Mouse (Mus musculus) skeletal muscle tissue, adult 2 months (tissue): Measurements from ENCODE around the gene Tesmin.

ENCODE experiments used
- DNase-seq: peaks from one replicate; pipeline ENCODE4 v3.0.0-alpha.2; 2012; ENCODE audit warnings: low read depth, low spot score

Gene Tesmin

GRCm38 (mm10) chr19:3388629-3389057, at the start of gene Tesmin:
TSS of gene Tesmin (plus strand) at chr19:3388857.
- peak; percentile 77 for DNase-seq

- no peak for DNase-seq
These were observed 49.5 kb upstream of the Tesmin start for GRCm38 (mm10) chr19:3339187-3339586.

DNA sequence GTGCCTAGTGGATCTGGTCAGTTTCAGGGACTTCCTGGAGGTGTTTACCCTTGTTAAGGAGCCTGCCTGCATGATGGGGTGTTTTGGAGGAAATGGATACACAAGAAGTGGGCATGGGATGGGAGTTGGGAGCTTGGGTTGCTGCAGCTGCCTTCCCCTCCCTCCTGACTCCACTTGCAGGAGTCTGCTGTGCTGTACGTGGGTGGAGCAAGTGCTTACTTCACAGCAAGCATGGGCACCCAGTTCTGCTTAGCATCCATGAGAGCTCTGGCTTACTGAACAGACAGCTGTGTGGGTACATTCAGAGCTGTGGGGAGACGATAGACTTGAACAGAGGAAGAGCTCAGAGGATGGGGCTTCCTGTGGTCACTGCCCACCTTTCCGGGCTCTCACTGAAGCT, 47.6 kb upstream of the Tesmin start:
- no peak for DNase-seq

DNA sequence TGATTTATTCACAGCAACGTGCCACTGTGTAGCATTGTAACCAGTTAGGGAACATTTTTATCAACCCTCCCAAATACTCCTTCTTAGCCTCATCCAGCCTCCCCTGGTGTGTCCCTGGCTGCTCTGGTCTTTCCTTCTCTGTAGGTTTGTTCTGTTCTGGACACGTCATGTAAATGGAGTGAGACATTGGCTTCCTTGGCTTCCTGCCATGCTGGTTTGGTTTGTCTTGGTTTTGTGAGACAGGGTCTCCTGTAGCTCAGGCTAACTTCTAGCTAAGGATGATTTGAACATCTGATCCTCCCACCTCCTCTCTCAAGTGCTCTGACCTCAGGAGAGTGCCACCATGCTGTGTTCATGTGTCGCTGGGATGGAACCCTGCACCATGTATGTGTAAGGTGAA, 44.7 kb upstream of the Tesmin start:
- DNase-seq, result no peak

- no peak for DNase-seq
These were observed 43.8 kb upstream of the Tesmin start for GRCm38 (mm10) chr19:3344636-3345544.

GRCm38 (mm10) chr19:3347784-3348183, 40.9 kb upstream of the Tesmin start:
- no peak for DNase-seq

DNA sequence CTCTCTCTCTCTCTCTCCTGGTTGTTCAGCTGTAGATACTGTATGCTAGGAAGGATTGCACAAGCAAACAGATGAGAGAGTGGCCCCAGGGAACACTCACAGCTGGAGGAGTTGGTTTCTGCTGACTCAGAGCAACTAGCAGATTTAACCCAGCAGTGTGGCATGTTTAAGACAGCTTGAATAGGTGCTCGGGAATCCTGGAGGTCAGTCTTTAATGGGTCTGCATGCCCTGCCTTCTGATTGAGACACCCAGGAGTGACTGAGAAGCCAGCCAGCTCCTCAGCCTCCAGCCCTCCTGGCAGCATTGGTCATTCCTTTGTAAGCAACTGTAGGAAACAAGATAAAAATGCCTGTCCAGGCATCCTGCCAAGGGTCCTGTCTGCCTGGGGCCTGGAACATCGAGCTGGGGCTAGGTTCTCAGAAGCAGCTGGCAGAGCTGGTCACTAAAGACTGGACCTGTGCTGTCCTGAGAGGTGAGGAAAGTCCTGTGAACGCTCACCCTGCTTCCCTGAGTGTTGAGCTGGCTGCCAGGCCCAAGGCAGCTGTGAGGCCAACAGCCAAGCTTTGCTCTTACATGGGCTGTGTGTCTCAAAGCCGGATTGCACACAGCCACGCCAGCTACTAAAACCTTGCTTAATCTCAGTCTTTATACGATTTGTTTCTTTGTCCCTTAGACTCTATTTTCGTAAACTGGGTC, 35.1 kb upstream of the Tesmin start:
- DNase-seq, result peak; percentile 57

DNA sequence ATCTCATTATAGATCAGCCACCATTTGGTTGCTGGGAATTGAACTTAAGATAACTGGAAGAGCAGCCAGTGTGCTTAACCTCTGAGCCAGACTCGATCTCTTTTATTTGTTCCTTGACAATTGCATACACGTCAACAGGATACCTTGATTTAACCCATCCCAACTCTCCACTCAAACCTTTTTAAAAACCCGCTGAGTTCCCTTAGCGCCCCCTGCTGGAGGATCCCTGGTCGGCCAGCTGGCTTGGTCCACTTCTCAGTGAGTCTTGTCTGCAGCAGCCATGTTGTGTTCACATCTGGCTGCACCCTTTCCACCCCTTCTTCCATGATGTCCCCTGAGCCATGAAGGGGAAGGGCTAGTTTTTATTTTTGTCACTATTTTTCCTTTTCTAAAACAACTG, 33.6 kb upstream of the Tesmin start:
- no peak for DNase-seq

- DNase-seq, result no peak
These were observed 32.1 kb upstream of the Tesmin start for GRCm38 (mm10) chr19:3356516-3356915.

DNA sequence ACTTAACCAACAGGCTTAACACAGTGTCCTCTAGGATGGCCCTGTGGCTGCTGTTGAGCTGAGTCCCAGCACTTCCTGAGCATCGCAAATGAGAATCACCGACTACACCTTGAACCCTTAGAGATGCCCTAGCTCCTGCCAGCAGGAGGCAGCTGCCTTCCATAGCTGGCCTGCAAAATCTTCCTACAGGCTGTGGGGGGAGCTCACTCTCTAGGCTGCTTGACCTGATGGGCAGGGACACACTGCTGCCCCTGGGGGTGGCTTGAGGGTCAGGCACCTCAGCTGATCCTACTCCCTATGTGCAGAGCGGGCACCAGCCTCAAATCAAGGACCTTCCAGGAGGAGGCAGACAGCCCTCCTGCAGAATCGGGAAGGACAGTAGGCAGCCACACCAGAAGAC, 31.0 kb upstream of the Tesmin start:
- no peak for DNase-seq

- DNase-seq, result no peak
These were observed 28.6 kb upstream of the Tesmin start for GRCm38 (mm10) chr19:3359841-3360588.

DNA sequence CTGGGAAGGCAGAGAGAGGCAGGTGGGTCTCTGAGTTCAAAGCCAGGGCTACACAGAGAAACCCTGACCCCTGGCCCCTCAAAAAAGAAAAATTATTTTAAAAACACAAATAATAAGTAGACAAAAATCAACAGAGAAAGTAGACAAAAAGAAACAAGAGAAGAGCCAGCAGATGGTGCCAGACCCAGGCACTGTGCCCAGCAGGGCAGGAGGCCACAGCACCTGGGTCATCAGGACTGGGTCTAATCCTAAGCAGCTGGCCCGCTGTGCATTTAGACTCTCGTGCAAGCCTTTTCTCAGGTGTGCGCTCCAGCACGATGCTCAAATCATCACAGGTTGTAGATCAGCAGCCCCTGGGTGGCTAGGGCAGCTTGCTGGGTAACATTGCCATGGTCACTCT, 25.1 kb upstream of the Tesmin start:
- no peak for DNase-seq

- DNase-seq, result no peak
These were observed 23.6 kb upstream of the Tesmin start for GRCm38 (mm10) chr19:3365089-3365488.

DNA sequence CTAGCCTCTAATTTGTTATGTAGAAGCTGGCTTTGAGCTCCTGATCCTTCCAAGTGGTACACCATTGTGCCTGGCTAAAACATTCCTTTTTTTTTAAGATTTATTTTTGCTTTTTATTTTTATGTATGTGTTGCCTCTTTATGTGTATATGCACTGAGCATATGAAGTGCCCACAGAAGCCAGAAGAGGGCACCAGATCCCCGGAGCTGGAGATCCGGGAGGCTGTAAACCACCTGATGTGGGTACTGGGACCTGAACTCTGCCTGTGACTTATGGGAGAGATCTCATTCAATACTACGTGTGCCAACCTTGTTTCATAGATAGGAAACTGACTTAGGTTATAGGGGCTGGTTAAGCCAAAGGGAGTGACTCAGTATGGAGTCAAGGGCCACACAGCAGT, 20.4 kb upstream of the Tesmin start:
- DNase-seq, result no peak

DNA sequence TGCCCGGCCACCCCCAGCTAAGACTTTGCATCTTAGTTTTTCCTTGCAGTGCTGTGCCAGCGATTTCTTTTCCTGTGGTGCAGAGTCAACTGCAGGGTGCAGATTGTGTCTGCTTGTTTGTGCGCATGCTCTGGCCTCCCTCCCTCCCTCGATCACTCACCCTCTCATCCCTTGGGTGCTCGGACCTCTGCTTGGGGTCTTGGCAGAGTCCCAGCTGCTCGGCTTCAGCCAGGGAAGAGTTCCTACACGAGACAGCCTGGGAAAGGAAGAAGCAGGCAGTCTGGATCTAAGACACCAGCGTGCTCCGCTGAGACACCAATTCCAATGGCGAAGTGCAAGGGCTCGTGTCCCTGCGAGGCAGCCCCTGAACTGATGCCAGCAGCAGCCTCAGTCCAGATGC, 15.3 kb upstream of the Tesmin start:
- DNase-seq, result no peak

- DNase-seq, result no peak
These were observed 14.6 kb upstream of the Tesmin start for GRCm38 (mm10) chr19:3374028-3374427.

- DNase-seq, result no peak
These were observed 12.6 kb upstream of the Tesmin start for GRCm38 (mm10) chr19:3375945-3376495.

- DNase-seq, result no peak
These were observed 11.5 kb upstream of the Tesmin start for GRCm38 (mm10) chr19:3376966-3377715.

DNA sequence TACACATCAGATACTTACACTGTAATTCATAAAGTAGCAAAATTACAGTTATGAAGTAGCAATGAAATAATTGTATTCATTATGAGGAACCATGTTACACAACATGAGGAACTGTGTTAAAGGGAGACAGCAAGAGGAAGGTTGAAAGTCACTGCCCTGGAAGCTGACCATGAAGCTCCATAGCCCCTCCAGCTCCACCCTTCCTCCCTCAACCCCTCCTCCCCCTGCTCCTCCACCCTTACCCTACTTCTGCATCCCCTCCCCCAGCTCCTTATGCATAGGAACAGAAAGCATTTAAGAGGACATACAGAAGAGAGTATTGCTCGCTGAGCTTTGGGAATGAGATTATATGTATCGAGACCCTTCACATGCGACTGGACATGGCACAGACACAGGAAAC, 10.0 kb upstream of the Tesmin start:
- DNase-seq, result peak; percentile 47

GRCm38 (mm10) chr19:3388061-3388460, 596 bp upstream of the Tesmin start:
- DNase-seq, result no peak

DNA sequence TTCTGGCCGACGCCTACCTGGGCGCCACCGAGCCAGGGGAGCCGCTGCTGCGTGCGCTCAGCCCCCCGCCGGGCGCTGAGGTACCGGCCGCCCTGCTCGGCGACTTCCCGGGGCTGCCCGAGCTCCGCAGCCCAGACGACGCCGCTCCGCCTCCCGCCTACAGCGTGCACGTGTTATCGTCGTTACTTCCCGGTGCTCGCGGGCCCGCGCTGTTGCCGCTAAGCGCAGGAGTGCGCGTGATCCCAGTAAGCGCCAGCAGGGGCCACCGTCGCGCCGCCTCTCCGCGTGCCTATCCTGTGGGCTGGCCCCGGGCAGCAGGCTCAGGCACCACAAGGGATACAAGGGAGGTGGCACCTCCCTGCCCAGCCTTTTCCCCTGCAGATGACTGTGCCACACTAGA, 432 bp downstream of the Tesmin start:
- DNase-seq, result peak; percentile 75
